Mouse (Mus musculus) liver, adult 2 months (tissue): ENCODE measurements around the gene Rph3al.

Experiments used
- CTCF ChIP-seq: fragments of 200-500 bp; IDR thresholded peaks from 2 replicates; pipeline ENCODE4 v1.5.1; 2011; ENCODE audit warnings: low read depth, low read length, control low read depth
- POLR2A ChIP-seq: fragments of 200-500 bp; IDR thresholded peaks from 2 replicates; pipeline ENCODE4 v1.6.1; 2011; ENCODE audit warnings: low read length, control low read depth; ENCODE audit not compliant: insufficient read depth; ENCODE audit errors: extremely low read depth

GRCm38 (mm10) chr11:75985948-75986347 is 47.7 kb upstream of the Rph3al start:
- TF ChIP-seq CTCF (no peak), POLR2A (no peak)
